Mouse (Mus musculus) C2C12 (cell line): ENCODE data around the gene Sox9.

Experiments
- CTCF ChIP-seq: IDR thresholded peaks from one replicate; pipeline ENCODE4 v1.5.1; 2011; ENCODE audit not compliant: control insufficient read depth, insufficient read depth, insufficient read length
- MAX ChIP-seq: IDR thresholded peaks from one replicate; pipeline ENCODE4 v1.6.1; 2011; ENCODE audit warnings: mild to moderate bottlenecking, control low read depth

- TF ChIP-seq CTCF (no peak), MAX (no peak)
Measured at GRCm38 (mm10) chr11:112781994-112782356, at the start of gene Sox9.
